Comparison of ENCODE assay signal across 29 mouse cellular contexts in the genomic region with DNA sequence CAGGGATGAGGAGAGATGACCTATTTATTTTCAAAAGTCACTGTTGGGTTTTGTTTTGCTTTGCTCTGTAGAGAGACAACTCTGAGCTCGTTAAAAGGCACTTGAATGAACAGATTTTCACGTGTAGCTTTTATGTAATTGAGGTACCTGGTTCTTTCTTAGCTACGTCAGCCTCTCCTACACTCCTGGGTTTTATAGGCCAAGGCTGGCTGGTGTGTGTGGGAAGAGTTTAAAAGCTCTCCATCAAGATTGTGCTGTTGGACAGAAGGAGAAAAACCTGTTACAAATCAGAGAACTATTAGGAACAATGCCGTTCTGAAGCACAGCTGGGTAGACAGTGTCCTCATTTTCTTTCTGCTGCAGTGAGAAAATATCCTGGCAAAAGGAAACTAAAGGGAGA.
"Had no signal": no experiment of that assay in that cellular context is flagged by ENCODE, and none has a peak within 500 bp of the region (broad histone marks: within the 10 kb centered on the region; RNA-seq: fewer than 3 reads in every experiment).

No protein-coding gene starts in this region.

- DNase-seq: left cerebral cortex, postnatal 4 days; liver; liver, embryonic 13.5 days; liver, postnatal 0 days; lung, adult 18-20 months; lung, adult 2 months; lung, embryonic 14.5 days; lung, postnatal 10 days; lung, postnatal 14 days; lung, postnatal 36 days; lung, postnatal 4 days; midbrain, embryonic 14.5 days had no signal

- H3K4me1 ChIP-seq: limb, embryonic 12.5 days; limb, embryonic 13.5 days; limb, embryonic 15.5 days; liver, embryonic 12.5 days; liver, embryonic 13.5 days; liver, embryonic 15.5 days; lung, embryonic 15.5 days; megakaryocyte, embryonic 14.5 days; midbrain, embryonic 10.5 days; midbrain, embryonic 12.5 days; midbrain, embryonic 13.5 days; midbrain, embryonic 15.5 days had no signal

- ATAC-seq: liver, embryonic 12.5 days; liver, postnatal 0 days; lung, postnatal 0 days; midbrain, embryonic 13.5 days; midbrain, embryonic 15.5 days; midbrain, embryonic 16.5 days had no signal

- H3K27me3 ChIP-seq: limb, embryonic 12.5 days; limb, embryonic 13.5 days; limb, embryonic 15.5 days; liver, embryonic 12.5 days; liver, embryonic 13.5 days; liver, embryonic 15.5 days; lung, embryonic 15.5 days; megakaryocyte, embryonic 14.5 days; midbrain, embryonic 12.5 days; midbrain, embryonic 13.5 days; midbrain, embryonic 15.5 days had no signal

- H3K27ac ChIP-seq: left cerebral cortex, adult 2 months; limb, embryonic 12.5 days; limb, embryonic 13.5 days; limb, embryonic 15.5 days; liver, embryonic 12.5 days; liver, embryonic 13.5 days; liver, embryonic 14.5 days; liver, embryonic 15.5 days; lung, embryonic 15.5 days; macrophage; midbrain, embryonic 10.5 days; midbrain, embryonic 12.5 days; midbrain, embryonic 13.5 days; midbrain, embryonic 15.5 days had no signal

- H3K4me3 ChIP-seq: left cerebral cortex, adult 2 months; limb, embryonic 12.5 days; limb, embryonic 13.5 days; limb, embryonic 15.5 days; liver, embryonic 12.5 days; liver, embryonic 13.5 days; liver, embryonic 15.5 days; lung, embryonic 15.5 days; megakaryocyte, embryonic 14.5 days; midbrain, embryonic 10.5 days; midbrain, embryonic 12.5 days; midbrain, embryonic 13.5 days; midbrain, embryonic 15.5 days; myocyte had no signal

- H3K36me3 ChIP-seq: limb, embryonic 12.5 days; limb, embryonic 13.5 days; limb, embryonic 15.5 days; liver, embryonic 12.5 days; liver, embryonic 13.5 days; liver, embryonic 15.5 days; lung, embryonic 15.5 days; midbrain, embryonic 10.5 days; midbrain, embryonic 12.5 days; midbrain, embryonic 13.5 days; midbrain, embryonic 15.5 days had no signal

- H3K9me3 ChIP-seq: limb, embryonic 13.5 days; liver, embryonic 12.5 days; liver, embryonic 15.5 days; lung, embryonic 15.5 days; midbrain, embryonic 12.5 days; midbrain, embryonic 13.5 days; midbrain, embryonic 15.5 days had no signal
